Mouse (Mus musculus) right cerebral cortex, adult 18-20 months (tissue): ENCODE results near the gene Adgrf4.

ENCODE experiments used
- DNase-seq: peaks from one replicate; pipeline ENCODE4 v3.0.0; 2022; ENCODE audit warnings: mixed read lengths

Gene Adgrf4

DNA sequence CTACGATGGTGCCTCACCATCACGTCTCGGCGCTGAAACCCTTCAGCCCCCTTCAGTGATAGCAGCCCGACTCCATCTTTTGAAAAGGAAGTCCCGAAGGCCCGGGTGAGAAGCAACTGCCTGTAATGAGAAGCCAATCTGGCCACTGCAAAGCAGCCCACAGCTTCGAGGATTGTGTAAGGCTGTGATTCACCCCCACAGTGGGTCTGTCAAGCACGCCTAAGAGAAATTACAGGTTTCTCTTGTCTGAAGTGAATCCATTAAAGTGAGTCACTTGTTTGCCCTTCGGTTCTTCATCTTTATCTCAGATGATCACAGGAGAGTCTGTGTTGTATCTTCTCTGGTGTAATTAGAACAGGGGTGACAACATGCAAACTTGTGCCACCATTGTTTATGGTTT is at the start of gene Adgrf4:
Gene Adgrf4 (minus strand): TSS at position 149 of the 400 bp plus-strand sequence.
- peak; percentile 48 for DNase-seq

DNA sequence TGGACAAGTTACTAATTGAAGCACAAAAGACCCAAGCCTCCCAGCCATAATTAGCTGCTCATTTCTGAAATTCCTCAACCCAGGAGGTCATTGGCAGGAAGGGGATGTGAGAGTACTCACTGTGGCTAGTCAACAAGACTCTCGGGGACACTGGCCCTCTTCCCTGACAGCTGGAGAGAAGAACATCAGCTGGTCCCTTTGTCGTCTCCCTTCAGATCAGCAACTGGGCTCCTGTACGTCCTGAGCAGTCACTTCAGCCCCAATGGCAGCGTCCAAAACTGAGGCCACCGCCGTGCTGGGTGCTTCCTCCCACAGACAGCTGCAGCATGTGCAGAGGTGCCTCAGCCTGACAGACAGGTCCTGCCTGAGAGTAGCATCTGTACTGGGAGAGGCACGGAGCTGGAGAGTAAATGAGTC is 49.7 kb upstream of the Adgrf4 start, which contains the start of gene Adgrf2:
Gene Adgrf2 (minus strand): TSS at position 379 of the 417 bp plus-strand sequence.
- DNase-seq, result no peak

DNA sequence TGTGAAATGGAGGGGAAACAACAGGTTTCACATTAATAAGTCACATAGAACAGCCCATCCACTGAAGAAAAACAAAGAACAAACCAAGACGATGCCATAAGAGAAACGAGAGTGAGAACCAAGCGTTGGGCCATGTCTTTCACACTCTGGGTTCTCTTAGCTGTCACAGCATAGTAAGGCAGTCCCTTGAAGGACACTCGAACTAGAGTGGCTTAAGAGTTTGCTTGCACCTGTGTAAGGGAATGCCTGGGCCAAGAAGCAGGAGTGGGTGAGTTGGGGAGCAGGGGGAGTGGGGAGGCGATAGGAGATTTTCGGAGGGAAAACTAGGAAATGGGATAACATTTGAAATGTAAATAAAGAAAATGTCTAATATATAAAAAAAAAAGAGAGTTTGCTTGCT is 46.7 kb upstream of the Adgrf4 start:
- no peak for DNase-seq

DNA sequence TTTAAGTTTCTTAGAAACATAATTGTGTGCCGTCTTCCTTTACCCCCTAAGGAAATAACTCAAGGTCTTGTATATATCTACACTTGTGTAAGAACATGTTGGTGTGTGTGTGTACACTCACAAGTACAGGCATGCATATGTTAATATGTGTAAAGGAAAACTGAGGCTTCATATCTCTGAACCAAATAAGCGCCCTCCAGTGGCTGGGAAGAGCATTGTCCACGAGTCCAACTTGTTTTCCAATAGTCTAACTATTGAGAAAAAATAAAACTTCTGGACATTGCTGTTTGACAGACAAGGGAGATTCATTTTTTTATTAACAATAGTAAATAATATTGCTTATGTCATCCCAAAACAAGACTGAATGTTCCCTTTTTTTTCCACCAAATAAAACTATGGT is 25.1 kb upstream of the Adgrf4 start:
- DNase-seq, result no peak

DNA sequence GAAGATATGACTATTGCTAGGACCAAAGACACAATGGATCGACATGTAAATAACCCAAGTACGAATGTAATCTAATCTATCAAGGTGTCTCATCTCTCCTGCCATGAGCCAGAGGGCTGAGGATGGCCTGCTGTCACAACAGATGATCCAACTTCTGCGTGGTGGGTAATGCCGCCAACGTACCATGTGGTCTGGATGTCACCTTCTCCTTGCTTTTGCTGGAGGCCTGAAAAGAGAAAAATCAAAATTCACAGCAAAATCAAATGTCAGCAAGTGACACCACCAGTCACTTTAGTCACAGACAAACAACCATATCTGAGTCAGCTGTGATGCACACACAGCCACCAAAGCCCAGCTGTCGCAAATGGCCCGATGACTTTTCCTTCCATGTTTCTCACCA is 22.9 kb upstream of the Adgrf4 start:
- no peak for DNase-seq

DNA sequence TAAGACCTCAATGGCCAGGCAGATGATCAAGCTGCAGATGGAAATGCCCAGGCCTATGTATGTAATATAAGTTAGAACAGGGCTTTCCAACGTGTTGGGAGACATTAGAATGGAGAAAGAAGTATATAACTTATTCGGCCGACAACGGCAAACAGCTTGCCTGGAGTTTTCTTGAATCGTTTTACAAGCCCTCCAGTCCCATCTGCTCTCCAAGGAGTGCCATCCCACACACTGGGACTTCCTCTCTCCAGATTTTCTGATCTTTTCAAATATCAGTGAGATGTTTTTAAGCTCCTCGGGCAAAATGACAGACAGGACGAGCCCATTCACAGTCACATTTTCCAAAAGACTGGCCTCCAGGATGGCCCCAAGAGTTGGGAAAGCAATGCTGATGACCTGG is 18.6 kb upstream of the Adgrf4 start:
- DNase-seq, result peak; percentile 67

DNA sequence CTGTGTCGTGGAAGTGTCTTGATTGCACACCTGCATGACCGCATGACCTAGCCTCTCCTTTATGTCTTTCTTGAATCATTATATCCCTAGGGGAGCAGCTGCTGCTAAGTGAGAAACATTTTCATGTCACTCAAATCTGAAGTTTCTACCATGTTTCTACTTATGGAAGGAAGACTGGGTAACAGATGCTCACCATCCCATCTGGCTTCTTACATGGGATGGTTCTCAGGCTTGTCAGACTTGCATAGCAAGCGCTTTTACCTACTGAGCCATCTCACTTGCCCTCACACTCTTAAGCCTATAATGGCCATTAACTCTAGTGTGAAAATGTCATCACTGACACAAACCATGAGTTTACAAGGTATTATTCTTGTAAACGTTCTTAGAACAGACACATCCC is 13.5 kb upstream of the Adgrf4 start:
- no peak for DNase-seq

DNA sequence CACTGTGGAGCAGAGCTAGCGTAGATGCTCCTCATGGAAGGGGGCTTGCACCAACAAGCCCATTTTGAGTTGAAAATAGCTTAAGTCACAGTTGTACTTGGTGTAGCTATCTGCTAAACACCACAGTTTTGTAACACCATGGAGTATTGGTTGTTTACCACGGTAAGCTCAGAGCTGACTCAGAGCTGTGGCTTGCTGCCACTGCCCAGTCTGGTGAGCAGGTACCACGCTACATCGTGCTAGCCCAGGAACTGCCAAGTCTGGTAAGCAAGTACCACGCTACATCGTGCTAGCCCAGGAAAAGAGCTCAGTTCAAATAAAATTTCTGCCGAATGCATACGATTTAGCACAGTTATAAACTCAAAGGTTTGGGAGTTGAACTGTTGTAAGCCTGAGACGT is 10.1 kb upstream of the Adgrf4 start:
- no peak for DNase-seq

DNA sequence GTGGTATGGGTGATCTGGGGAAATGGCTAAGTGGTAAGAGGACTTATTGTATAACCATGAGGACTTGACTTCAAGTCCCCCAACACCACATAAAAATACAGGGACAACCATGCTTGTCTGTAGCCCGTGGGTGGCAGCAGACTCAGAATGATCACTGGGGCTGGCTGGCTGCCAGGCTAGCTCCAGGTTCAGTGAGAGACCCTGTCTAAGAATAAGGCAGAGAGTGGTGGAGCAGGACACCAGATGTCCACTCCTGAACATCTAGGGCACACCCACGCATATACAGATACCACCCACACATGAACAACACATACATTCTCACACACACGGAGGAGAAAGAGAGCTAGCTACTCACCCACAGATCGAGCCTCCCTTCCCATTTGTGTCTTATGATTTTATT is 2.6 kb upstream of the Adgrf4 start:
- DNase-seq, result peak; percentile 62

DNA sequence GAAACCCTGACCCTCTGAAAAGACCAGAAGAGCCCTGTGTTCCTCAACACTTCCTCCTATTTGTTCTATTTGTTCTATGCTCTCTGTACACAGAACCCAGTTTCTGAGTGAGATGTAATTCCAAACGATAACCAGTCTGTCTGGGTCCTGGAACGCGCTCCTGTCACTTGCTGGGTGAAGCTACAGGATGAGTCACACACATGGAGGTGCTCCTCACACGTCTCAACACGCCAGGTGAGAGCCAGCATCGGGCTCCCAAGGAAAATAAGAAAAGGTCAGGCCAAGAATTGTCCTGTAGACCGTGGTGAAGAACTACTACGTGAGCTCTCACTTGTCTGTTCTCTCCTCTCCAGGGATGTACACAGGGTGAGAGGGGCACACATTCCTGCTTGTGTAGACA is 1.6 kb downstream of the Adgrf4 start:
- no peak for DNase-seq

DNA sequence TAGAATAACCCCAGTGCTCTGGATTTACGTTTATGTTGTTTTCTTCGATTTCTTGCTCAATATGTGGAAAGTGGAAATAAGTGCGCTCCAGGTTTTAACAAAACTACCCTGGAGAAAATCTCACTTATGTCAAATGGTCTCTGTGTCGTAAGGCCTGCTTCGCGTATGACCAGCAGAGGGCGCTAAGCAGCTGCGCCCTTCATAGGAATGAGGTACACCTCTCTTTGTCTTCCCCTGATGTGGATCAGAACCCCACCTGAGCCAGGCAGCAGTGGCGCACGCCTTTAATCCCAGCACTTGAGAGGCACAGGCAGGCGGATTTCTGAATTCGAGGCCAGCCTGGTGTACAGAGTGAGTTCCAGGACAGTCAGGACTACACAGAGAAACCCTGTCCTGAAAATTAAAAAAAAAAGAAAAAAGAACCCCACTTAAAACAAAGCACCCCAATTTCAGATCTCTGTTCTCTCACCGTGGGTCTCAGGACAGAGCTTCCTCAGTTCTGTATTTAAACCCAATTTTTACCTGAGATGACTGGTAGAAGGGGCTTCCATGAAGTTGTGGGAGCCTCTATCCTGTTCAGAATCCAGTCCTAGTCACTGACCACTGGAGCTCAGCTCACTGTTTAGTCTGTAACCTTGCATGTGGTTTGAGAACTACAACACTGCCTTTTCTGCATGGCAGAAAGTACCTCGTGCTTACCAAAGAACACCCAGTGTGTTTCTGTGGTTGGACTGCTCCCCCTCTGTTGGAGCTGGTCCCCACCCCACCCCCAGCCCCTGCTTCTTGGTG is 33.3 kb downstream of the Adgrf4 start:
- peak; percentile 15 for DNase-seq

DNA sequence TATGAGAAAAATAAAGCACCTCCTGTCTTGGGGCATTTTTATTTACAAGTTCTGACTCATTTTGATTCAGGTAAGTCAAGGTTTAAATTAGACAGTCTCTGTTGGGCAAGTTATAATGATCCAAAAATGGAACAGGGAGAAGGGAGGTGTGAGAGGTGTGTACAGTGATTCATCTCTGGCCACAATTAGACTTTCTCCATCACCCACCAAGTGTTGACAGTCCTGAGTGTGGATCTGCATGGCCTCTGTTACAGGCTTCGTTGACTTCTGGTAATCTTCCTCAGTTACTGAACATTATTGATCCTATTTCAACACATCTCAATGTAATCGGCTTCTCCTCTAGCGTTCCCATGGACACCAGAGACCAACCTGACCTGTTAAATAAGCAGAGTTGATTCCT is 48.7 kb downstream of the Adgrf4 start:
- no peak for DNase-seq

DNA sequence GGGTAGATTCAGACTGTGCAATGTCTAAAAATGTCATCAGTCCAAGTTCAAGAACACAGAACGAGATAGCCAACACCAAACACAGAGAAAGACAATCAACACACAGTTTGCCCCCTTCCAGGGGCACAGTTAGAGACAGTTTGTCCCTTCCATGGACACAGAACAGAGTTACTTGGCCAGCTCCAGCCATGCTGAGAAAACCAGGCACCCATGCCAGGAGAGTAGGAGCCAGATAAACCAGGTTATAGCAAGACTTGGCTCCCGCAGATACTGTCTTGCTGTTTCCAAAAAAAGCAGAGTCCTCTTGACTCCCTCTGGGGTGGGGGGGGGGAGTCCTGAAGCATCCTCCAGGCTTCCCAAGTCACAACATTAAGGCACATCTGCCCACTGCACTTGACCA is 61.9 kb downstream of the Adgrf4 start:
- DNase-seq, result no peak

DNA sequence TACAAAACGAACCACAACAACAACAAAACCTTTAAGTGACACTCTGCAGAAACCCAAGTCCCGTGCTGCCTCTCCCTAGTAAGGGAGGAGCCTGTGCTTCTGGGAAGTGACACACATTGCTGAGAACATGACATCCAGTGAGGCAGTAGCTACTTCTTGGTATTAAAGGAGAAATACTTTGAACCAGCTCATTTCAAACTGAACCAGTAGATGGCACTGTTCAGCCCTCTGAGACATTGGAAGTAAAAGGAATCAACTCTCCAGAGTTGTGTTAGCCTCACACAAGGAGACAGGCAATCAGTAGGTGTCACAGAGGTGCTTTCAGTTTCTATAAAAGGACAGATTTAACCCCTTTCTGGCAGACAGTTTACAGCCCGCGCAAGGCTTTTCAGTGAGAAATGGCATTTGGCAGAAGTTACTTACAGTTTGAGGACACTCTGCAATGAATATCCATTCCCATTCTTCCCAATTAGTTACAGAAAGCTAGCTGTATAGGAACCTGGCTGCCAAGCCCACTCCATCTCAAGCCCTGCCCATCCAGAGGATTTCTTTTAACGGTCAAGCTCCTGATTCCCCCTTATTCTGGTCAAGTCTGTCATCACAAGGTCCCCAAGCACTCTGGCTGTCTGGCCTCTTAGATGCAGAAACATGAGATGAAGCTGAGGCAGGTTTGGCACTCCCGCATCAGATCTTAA is 78.9 kb downstream of the Adgrf4 start:
- DNase-seq, result peak; percentile 64

DNA sequence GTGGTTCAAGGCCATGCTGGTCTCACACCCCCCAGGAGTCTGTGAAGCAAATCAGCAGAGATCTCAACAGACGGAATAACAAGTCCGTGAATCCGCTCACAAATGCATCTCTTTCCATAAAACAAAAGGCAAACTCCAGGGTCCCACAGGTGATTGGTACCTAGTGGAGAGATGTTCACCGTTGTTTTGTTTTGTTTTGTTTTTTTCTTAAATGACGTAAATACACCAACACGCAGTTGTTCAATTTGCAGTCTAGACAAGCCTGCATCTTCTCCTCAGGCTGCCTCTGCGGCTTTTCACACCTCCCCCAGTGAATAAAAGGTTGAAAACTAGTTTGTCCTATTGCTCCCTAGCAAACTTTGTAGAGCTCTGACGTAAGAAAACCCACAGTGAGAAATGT is 80.8 kb downstream of the Adgrf4 start, which contains the start of gene Opn5:
Gene Opn5 (minus strand): TSS at position 101 of the 400 bp plus-strand sequence.
- DNase-seq, result no peak

DNA sequence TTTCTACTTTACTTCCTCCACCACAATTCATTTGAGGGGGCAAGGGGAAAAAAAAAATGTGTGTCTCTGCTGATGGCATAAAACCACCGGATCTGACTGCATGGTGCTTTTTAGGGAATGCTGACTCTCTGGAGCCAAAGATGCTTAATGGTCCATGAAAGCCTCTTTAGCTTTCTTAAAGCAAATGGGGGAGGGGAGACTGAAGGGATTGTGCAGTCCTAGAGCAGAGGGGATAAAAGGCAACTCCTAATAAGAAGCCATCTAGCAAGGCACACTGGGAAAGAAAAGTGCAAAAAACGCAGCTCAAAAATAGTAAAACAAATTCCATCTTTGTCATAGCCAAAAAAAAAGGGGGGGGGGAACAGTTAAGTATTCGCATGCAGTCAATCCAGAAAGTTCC is 83.8 kb downstream of the Adgrf4 start:
- DNase-seq, result no peak
